Mouse (Mus musculus) induced T-regulatory cell, adult 2 months (primary cell): Measurements from ENCODE around the gene Tmod2.
A peak's percentile ranks its signal among the peaks of the same experiment; 100 is the strongest.
"Not testable (repeated sequence)": the region's sequence is repeated elsewhere in the genome, so short reads cannot be mapped to it uniquely, and the experiment has no call there.

ENCODE experiments used
- DNase-seq: peaks from one replicate; pipeline ENCODE4 v3.0.0-alpha.2; 2012; ENCODE audit warnings: low read depth

Gene Tmod2

DNA sequence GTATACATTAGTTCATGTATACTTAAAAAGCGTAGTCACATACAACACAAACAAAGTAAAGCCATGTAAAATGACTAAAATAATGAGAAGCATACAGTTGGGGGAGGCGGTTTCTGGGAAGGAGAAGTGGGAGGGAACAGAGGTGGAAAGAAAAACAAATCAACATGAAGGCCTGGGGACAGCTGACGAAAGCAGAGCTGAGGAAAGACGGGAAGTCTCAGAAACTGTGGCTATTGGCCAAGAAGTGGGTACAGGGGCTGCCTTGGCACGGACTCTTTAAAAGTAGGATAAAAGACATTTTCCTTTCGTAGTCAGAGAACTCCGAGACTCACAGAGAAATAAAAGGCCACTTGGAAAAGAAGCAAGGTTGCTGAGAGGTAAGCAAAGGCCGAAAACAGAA is 62.1 kb downstream of the Tmod2 start:
- DNase-seq, result no peak

DNA sequence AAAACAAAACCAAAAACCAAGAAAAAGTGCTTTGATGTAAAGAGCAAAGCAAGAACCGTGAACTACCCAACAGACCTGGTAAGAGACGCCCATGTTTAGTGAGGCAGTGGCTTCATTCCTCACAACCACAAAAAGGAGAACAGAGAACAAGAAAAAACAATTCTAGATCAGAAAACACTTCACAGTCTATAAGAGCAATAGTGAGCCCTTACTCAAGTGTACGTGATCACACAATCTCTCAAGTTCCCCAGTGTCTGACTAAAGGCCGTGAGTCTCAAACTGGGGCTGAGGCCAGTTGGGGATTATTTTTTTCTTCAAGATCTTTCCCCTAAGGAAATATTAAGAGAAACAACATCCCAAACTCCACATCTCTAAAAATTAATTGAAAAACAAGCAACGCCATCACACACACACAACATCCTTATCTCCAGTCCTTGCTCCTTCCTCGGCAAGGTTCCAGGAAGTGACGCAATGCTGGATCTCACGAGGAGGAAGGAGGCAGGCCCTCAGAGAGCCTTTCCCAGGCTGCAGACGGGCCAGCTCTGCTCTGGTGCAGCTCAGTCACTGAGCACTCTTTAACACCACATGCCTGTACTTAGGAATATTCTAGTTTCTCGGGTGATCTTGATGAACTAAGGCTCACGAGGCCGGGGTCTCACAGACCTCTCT is 64.1 kb downstream of the Tmod2 start:
- peak; percentile 14 for DNase-seq

DNA sequence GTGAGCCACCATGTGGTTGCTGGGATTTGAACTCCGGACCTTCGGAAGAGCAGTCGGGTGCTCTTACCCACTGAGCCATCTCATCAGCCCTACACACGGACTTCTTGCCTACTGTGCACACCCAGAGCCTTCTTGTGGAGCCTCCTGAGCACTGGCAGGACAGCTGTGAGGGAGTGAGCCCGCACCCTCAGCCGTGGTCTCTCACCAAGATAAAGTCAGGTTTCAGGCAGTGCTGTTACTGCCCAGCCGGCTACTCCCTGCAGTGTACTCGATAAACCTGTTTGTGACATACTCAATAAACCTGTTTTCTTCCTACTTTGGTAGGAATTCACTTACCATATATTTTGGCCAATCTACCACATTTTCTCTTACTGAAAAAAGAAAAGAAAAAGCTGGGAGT is 65.6 kb downstream of the Tmod2 start:
- DNase-seq, result no peak

GRCm38 (mm10) chr9:75541497-75541896 is 69.6 kb downstream of the Tmod2 start:
- DNase-seq, result peak; percentile 55

DNA sequence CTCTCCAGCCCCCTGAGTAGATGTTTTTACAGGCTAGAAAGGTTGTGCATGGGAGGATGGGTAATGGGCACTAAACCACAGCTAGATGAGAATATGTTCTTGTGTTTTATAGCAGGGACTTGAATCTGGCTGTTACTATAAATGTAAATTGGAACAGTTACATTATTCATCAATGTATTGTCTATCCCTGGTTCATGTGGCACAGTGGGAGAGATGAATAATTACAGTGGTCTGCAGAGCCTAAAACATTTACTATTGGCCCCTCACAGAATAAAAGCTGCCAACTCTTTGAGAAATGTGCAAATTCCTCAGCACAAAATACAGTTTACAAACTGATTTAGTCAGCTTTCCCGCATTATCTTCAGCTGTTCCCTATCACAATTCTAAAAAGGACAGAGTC is 74.7 kb downstream of the Tmod2 start:
- DNase-seq, result no peak

DNA sequence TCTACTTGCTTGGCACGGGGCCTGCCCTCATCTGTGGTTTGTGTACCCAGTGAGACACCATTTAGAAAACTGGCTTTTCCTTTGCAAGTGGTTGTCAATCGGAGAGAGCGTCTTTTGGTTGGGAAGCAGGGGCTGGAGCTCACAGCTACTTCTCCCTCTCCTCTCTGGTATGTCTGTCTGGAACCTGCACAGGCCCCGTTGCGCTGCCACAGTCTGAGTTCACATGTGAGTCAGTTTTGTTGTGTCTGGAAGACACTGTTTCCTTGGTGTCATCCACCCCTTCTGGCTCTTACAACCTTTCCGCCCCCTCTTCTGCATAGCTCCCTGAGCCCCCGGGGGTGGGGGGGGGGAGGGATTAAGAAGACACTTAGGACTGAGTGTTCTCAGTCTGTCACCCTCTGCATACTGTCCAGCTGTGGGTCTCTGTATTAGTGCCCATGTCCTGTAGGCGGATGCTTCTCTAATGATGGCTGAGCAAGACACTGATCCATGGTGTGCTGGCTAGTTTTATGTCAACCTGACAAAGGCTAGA is 76.6 kb downstream of the Tmod2 start:
- no peak for DNase-seq

GRCm38 (mm10) chr9:75532989-75533388 is 78.1 kb downstream of the Tmod2 start:
- not testable (repeated sequence) for DNase-seq

GRCm38 (mm10) chr9:75532461-75532860 is 78.7 kb downstream of the Tmod2 start:
- no peak for DNase-seq

DNA sequence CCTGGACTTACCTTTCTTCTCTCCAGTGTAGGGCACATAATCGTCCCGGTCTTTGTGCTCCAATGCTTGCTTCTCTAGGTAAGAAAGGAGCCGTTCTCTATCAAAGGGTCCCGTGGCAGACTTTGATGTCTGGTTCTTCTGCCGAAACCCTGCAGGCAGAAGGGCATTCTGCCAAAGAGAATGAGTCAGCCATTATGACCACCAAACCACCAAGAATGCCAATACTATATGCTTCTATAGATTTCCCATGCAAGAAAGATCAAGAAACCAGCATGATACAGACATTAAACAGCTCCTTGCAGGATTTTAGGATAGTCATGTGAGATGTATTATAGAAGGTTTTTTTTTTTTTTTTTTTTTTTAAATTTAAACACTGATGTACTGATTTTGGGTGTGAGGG is 81.8 kb downstream of the Tmod2 start:
- no peak for DNase-seq

DNA sequence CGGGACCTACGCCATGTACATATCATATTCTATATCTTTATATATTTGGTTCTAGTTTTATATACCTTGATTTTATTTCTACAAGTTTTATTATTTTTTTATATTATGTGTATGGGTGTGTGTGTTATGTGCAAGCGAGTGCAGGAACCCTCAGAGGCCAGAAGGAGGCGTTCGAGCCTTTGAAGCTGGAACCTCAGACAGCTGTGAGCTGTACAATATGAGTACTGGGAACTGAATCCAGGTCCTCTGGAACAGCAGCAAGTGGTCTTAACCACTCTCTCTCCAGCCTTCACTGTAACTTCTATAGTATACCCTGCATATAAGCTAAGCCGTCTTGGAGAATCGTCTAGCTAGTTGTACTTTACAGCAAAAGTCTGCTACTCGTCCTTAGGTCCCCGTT is 83.0 kb downstream of the Tmod2 start:
- DNase-seq, result peak; percentile 17

DNA sequence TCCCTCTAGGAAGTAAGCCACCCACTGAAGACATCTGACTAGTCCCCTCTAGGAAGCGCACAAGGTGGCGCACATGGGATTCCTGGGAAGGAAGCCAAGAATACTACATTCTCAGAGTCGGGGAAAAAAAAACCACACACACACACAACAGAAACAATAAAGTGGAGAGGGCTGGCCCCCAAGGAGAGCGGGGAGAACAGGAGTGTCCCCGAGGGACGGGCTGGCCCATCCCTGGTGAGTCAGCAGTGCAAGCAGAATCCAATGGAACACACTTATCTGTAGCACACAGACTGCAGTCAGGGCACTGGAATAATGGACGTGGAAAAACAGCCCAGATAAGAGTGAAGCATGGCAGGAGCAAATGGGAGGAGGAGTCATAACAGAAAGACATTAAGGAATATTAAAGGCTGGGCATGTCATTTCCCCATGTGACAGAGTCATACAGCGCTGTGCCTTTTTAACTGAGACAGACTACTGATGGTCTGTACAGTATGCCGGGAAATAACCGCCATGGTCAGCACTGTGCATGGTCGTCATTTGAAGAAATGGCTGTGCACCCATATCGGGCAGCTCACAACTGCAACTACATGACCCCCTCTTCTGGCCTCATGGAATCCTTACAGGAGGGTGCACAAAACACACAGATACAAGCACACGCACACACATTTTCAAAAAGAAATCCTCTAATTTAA is 83.6 kb downstream of the Tmod2 start:
- DNase-seq, result no peak

GRCm38 (mm10) chr9:75523646-75524045 is 87.5 kb downstream of the Tmod2 start:
- no peak for DNase-seq

- no peak for DNase-seq
These were observed 88.9 kb downstream of the Tmod2 start for GRCm38 (mm10) chr9:75522217-75522616.

DNA sequence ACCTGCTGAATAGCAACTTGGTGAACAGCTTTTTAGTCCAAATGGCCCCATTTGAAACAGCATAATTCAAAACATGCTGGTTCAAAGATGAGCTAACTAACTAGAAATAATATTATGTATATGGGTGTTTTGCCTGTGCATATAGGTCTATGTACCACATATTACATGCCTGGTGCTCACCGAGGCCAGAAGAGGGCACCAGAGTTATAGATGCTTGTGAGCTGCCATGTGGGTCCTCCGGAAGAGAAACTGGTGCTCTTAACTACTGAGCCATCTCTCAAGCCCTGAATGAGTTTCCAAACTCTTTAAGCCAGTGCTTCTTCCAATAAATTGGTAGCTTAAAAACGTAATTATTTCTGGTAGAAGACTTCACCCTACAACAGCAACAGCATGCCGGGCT is 89.3 kb downstream of the Tmod2 start:
- DNase-seq, result peak; percentile 74

DNA sequence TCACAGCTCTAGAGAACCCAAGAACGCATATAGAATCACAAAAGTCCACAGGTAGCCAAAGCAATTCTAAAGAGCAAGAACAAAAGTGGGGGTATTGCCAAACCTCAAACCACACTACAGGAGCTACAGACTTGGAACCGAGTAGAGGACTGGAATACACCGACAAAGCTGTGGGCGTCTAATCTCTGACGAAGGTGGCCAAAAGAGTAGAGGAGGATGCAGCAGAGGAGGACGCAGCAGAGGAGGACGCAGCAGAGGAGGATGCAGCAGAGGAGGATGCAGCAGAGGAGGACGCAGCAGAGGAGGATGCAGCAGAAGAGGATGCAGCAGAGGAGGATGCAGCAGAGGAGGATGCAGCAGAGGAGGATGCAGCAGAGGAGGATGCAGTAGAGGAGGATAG is 90.2 kb downstream of the Tmod2 start:
- DNase-seq, result no peak

- no peak for DNase-seq
These were observed 93.4 kb downstream of the Tmod2 start for GRCm38 (mm10) chr9:75517751-75518150.
